Mouse (Mus musculus) liver, embryonic 12.5 days (tissue): ENCODE data around the gene Ggt1. TPM values are rescaled to one million over a fixed set of nuclear protein-coding genes. Genes with fewer than 3 reads are reported as not detected.
"Not testable (repeated sequence)": the region's sequence is repeated elsewhere in the genome, so short reads cannot be mapped to it uniquely, and the experiment has no call there.

Source experiments
- ATAC-seq: fragments of 200-750 bp; cut with Nextera tagmentation; 2 replicates; pipeline ENCODE4 v1.8.0; 2017; ENCODE audit warnings: moderate number of reproducible peaks, mild to moderate bottlenecking, moderate library complexity
- H3K27ac ChIP-seq: fragments of 300-500 bp; sonication (generic); 2 replicates; pipeline ENCODE4 v1.5.1; 2016; ENCODE audit warnings: mild to moderate bottlenecking
- H3K27me3 ChIP-seq: fragments of 300-500 bp; sonication (generic); replicated peaks from 2 replicates; pipeline ENCODE4 v1.6.1; 2016; ENCODE audit warnings: mild to moderate bottlenecking, moderate library complexity
- H3K36me3 ChIP-seq: fragments of 300-500 bp; sonication (generic); 2 replicates; pipeline ENCODE4 v1.6.1; 2016; ENCODE audit warnings: mild to moderate bottlenecking, moderate library complexity
- H3K4me1 ChIP-seq: fragments of 300-500 bp; sonication (generic); 2 replicates; pipeline ENCODE4 v1.6.1; 2016
- H3K4me2 ChIP-seq: fragments of 300-500 bp; sonication (generic); 2 replicates; pipeline ENCODE4 v1.6.1; 2016; ENCODE audit warnings: mild to moderate bottlenecking, moderate library complexity
- H3K4me3 ChIP-seq: fragments of 300-500 bp; sonication (generic); 2 replicates; pipeline ENCODE4 v1.5.1; 2016; ENCODE audit warnings: mild to moderate bottlenecking, moderate library complexity
- H3K9ac ChIP-seq: fragments of 300-500 bp; sonication (generic); 2 replicates; pipeline ENCODE4 v1.6.1; 2016; ENCODE audit warnings: mild to moderate bottlenecking, moderate library complexity
- H3K9me3 ChIP-seq: fragments of 300-500 bp; sonication (generic); replicated peaks from 2 replicates; pipeline ENCODE4 v1.6.1; 2016; ENCODE audit warnings: mild to moderate bottlenecking, moderate library complexity
- WGBS: fragments of 180-500 bp; shearing (Covaris S2); methylation state at CpG from one replicate; pipeline ENCODE4 v1.1.7; 2016; ENCODE audit not compliant: insufficient replicate concordance; 5-methylcytosine and 5-hydroxymethylcytosine counted together
- polyA plus RNA-seq: library from polyadenylated mRNA; unstranded; fragments of >200 nt; fragmentation: Nextera tagmentation; extraction: Ambion mirVana; gene quantifications from 2 replicates; pipeline ENCODE4 v1.2.1, GENCODE M21; 2016

Ggt1 gene
- polyA plus RNA-seq, 1 experiment from 2014 or later = 2.6 TPM

- H3K4me3 ChIP-seq = no peak overlapping the region
Observed at GRCm38 (mm10) chr10:75520581-75520980, 40.8 kb upstream of the Ggt1 start.

GRCm38 (mm10) chr10:75521643-75522042 is 39.8 kb upstream of the Ggt1 start:
- H3K4me2 ChIP-seq = no peak overlapping the region
- peaks cover 75% of the 10 kb centered on the region for H3K36me3 ChIP-seq
- no peak for ATAC-seq
- no peaks in the 10 kb centered on the region for H3K27me3 ChIP-seq
- no peak overlapping the region for H3K9ac ChIP-seq
- peaks cover 30% of the 10 kb centered on the region for H3K4me1 ChIP-seq
- no peak overlapping the region for H3K27ac ChIP-seq
- no peak overlapping the region for H3K4me3 ChIP-seq
- 89% methylated on average over 4 of the region's 4 CpGs for WGBS
- H3K9me3 ChIP-seq = no peaks in the 10 kb centered on the region

More at GRCm38 (mm10) chr10:75520581-75520980, 40.8 kb upstream of the Ggt1 start:
- H3K4me1 ChIP-seq = peaks cover 37% of the 10 kb centered on the region
- no peaks in the 10 kb centered on the region for H3K27me3 ChIP-seq
- no peak overlapping the region for H3K27ac ChIP-seq
- no peak overlapping the region for H3K4me2 ChIP-seq
- ATAC-seq = no peak
- 84% methylated on average over 5 of the region's 5 CpGs for WGBS
- peaks cover 65% of the 10 kb centered on the region for H3K36me3 ChIP-seq
- no peak overlapping the region for H3K9ac ChIP-seq
- H3K9me3 ChIP-seq = no peaks in the 10 kb centered on the region

GRCm38 (mm10) chr10:75525450-75525849 is 36.0 kb upstream of the Ggt1 start:
- H3K9ac ChIP-seq, H3K4me3 ChIP-seq, ATAC-seq, H3K4me2 ChIP-seq, H3K27me3 ChIP-seq, H3K9me3 ChIP-seq, H3K27ac ChIP-seq: not testable (repeated sequence)
- Histone ChIP-seq H3K36me3 (peaks cover 92% of the 10 kb centered on the region), H3K4me1 (peaks cover 12% of the 10 kb centered on the region)
- whole genome bisulfite sequencing = 86% methylated on average over 9 of the region's 9 CpGs

GRCm38 (mm10) chr10:75530322-75530721 is 31.1 kb upstream of the Ggt1 start:
- H3K9ac ChIP-seq = no peak overlapping the region
- H3K4me3 ChIP-seq = no peak overlapping the region
- no peak overlapping the region for H3K27ac ChIP-seq
- ATAC-seq = no peak
- no peak overlapping the region for H3K4me2 ChIP-seq
- no peaks in the 10 kb centered on the region for H3K9me3 ChIP-seq
- no peaks in the 10 kb centered on the region for H3K27me3 ChIP-seq
- H3K4me1 ChIP-seq = 0 out of 2 replicates have a peak, but pooled peaks cover 6% of the 10 kb centered on the region
- H3K36me3 ChIP-seq = peaks cover 94% of the 10 kb centered on the region
- 77% methylated on average over 2 of the region's 2 CpGs for WGBS

- Histone ChIP-seq H3K9ac (no peak overlapping the region), H3K36me3 (peaks cover 94% of the 10 kb centered on the region), H3K27ac (no peak overlapping the region), H3K4me1 (0 out of 2 replicates have a peak, but pooled peaks cover 3% of the 10 kb centered on the region), H3K4me3 (no peak overlapping the region), H3K27me3 (no peaks in the 10 kb centered on the region), H3K4me2 (no peak overlapping the region), H3K9me3 (no peaks in the 10 kb centered on the region)
- ATAC-seq = no peak
- WGBS = 81% methylated on average over 9 of the region's 9 CpGs
Observed at GRCm38 (mm10) chr10:75531532-75532090, 29.8 kb upstream of the Ggt1 start.

GRCm38 (mm10) chr10:75534216-75534615 is 27.2 kb upstream of the Ggt1 start:
- Histone ChIP-seq H3K4me2 (no peak overlapping the region), H3K36me3 (peaks cover 71% of the 10 kb centered on the region), H3K27ac (no peak overlapping the region), H3K4me3 (no peak overlapping the region), H3K27me3 (no peaks in the 10 kb centered on the region), H3K9ac (no peak overlapping the region), H3K4me1 (0 out of 2 replicates have a peak, but pooled peaks cover 3% of the 10 kb centered on the region), H3K9me3 (no peaks in the 10 kb centered on the region)
- 86% methylated on average over 8 of the region's 8 CpGs for WGBS
- no peak for ATAC-seq

- no peaks in the 10 kb centered on the region for H3K9me3 ChIP-seq
- peaks cover 66% of the 10 kb centered on the region for H3K36me3 ChIP-seq
- H3K9ac ChIP-seq = no peak overlapping the region
- no peak overlapping the region for H3K4me3 ChIP-seq
- H3K27me3 ChIP-seq = no peaks in the 10 kb centered on the region
- WGBS = 76% methylated on average over 8 of the region's 8 CpGs
- H3K27ac ChIP-seq = no peak overlapping the region
- no peak overlapping the region for H3K4me2 ChIP-seq
- ATAC-seq = no peak
- H3K4me1 ChIP-seq = 0 out of 2 replicates have a peak, but pooled peaks cover 3% of the 10 kb centered on the region
Observed at GRCm38 (mm10) chr10:75534934-75535333, 26.5 kb upstream of the Ggt1 start.

DNA sequence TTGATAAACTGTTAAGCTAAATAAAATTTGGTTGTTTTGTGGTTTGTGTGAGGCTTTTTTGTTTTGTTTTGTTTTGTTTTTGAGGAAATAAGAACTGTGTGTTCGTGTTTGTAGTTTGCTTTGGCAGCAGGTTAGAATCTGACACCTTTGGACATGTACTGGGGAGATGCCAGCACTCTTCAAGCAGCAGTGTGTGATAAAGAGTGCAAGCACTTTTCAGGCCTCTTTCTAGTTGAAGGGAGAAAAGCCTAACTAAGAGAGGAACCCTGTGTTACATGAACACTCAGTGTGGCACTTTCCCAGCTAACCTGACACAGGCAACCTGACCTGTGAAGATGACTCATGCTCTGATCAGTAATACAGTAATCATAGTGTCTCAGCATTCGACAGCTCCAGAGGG is 26.0 kb upstream of the Ggt1 start:
- peaks cover 61% of the 10 kb centered on the region for H3K36me3 ChIP-seq
- H3K4me2 ChIP-seq = no peak overlapping the region
- ATAC-seq = no peak
- no peak overlapping the region for H3K27ac ChIP-seq
- H3K9ac ChIP-seq = no peak overlapping the region
- 86% methylated on average over 2 of the region's 2 CpGs for WGBS
- no peaks in the 10 kb centered on the region for H3K9me3 ChIP-seq
- 0 out of 2 replicates have a peak, but pooled peaks cover 1% of the 10 kb centered on the region for H3K4me1 ChIP-seq
- H3K27me3 ChIP-seq = no peaks in the 10 kb centered on the region
- no peak overlapping the region for H3K4me3 ChIP-seq

GRCm38 (mm10) chr10:75536123-75536522 is 25.3 kb upstream of the Ggt1 start:
- Histone ChIP-seq H3K9ac (no peak overlapping the region), H3K27ac (no peak overlapping the region), H3K4me2 (no peak overlapping the region), H3K27me3 (no peaks in the 10 kb centered on the region), H3K4me1 (no peaks in the 10 kb centered on the region), H3K4me3 (no peak overlapping the region), H3K36me3 (peaks cover 54% of the 10 kb centered on the region), H3K9me3 (no peaks in the 10 kb centered on the region)
- ATAC-seq = 0 out of 2 replicates have a peak, but pooled peaks have one; percentile 15
- 80% methylated on average over 5 of the region's 5 CpGs for WGBS

DNA sequence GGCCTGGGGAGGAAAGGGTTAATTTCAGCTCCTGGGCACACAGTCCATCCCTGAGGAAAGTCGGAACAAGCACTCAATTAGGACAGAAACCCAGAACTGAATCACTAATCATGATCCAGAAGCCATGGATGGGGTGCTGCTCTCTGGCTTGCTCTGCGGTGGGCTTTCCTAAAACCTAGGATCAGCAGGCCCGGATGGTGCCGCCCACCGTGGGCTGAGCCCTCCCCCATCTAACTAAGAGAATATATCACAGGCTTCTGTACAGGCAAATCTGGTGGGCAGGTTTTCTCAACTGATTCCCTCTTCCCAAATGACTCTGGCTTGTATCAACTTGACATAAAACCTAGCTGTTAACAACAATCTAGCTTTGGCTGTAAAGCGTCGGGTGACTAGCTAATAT is 13.5 kb upstream of the Ggt1 start:
- H3K4me2 ChIP-seq = no peak overlapping the region
- no peak overlapping the region for H3K27ac ChIP-seq
- 71% methylated on average over 7 of the region's 7 CpGs for whole genome bisulfite sequencing
- no peaks in the 10 kb centered on the region for H3K36me3 ChIP-seq
- no peaks in the 10 kb centered on the region for H3K9me3 ChIP-seq
- ATAC-seq = no peak
- 0 out of 2 replicates have a peak, but pooled peaks cover 7% of the 10 kb centered on the region for H3K4me1 ChIP-seq
- no peak overlapping the region for H3K4me3 ChIP-seq
- no peak overlapping the region for H3K9ac ChIP-seq
- no peaks in the 10 kb centered on the region; the same call in 1 of the 2 replicates for H3K27me3 ChIP-seq

- 67% methylated on average over 14 of the region's 14 CpGs for WGBS
- Histone ChIP-seq H3K27me3 (no peaks in the 10 kb centered on the region; the same call in 1 of the 2 replicates), H3K4me3 (no peak overlapping the region), H3K27ac (no peak overlapping the region), H3K9me3 (no peaks in the 10 kb centered on the region), H3K4me1 (0 out of 2 replicates have a peak, but pooled peaks cover 7% of the 10 kb centered on the region), H3K9ac (no peak overlapping the region), H3K4me2 (no peak overlapping the region), H3K36me3 (no peaks in the 10 kb centered on the region)
- ATAC-seq = no peak
Observed at GRCm38 (mm10) chr10:75548486-75548885, 12.9 kb upstream of the Ggt1 start.

- ATAC-seq = peak; percentile 15; the same call in 1 of the 2 replicates
- H3K27me3 ChIP-seq = no peaks in the 10 kb centered on the region; the same call in 1 of the 2 replicates
- H3K36me3 ChIP-seq = no peaks in the 10 kb centered on the region
- no peak overlapping the region for H3K27ac ChIP-seq
- 55% methylated on average over 7 of the region's 7 CpGs for WGBS
- H3K9ac ChIP-seq = no peak overlapping the region
- no peak overlapping the region for H3K4me2 ChIP-seq
- H3K9me3 ChIP-seq = no peaks in the 10 kb centered on the region
- peaks cover 12% of the 10 kb centered on the region for H3K4me1 ChIP-seq
- H3K4me3 ChIP-seq = no peak overlapping the region
Observed at GRCm38 (mm10) chr10:75549886-75550285, 11.5 kb upstream of the Ggt1 start.
